Mouse (Mus musculus) heart, adult 2 months (tissue): ENCODE measurements around the gene Ina. TPM values are rescaled to one million over a fixed set of nuclear protein-coding genes. Genes with fewer than 3 reads are reported as not detected.

ENCODE experiments used
- DNase-seq, 2 experiments: peaks; one replicate each; pipeline ENCODE4 v3.0.0; 2021
- H3K27ac ChIP-seq: fragments of 200-600 bp; 2 replicates; pipeline ENCODE4 v1.8.1; 2022
- H3K27me3 ChIP-seq: fragments of 200-500 bp; 2 replicates; pipeline ENCODE4 v1.6.1; 2012; ENCODE audit warnings: mild to moderate bottlenecking, low read length, inconsistent platforms, mixed read lengths; ENCODE audit not compliant: control insufficient read depth, insufficient read depth
- H3K36me3 ChIP-seq: fragments of 200-500 bp; 2 replicates; pipeline ENCODE4 v1.6.1; 2012; ENCODE audit warnings: low read length, inconsistent platforms; ENCODE audit not compliant: control insufficient read depth, insufficient read depth
- H3K4me1 ChIP-seq: fragments of 200-500 bp; 2 replicates; pipeline ENCODE4 v1.6.1; 2011; ENCODE audit warnings: low read length; ENCODE audit not compliant: control insufficient read depth, insufficient read depth
- H3K4me3 ChIP-seq: fragments of 200-600 bp; 2 replicates; pipeline ENCODE4 v1.8.1; 2022
- H3K79me2 ChIP-seq: fragments of 200-500 bp; replicated peaks from 2 replicates; pipeline ENCODE4 v1.6.1; 2012; ENCODE audit warnings: mild to moderate bottlenecking, inconsistent platforms, low read length, moderate library complexity, mixed read lengths; ENCODE audit not compliant: control insufficient read depth, insufficient read depth
- H3K9ac ChIP-seq: fragments of 200-500 bp; 2 replicates; pipeline ENCODE4 v1.6.1; 2012; ENCODE audit warnings: low read depth, mild to moderate bottlenecking, control low read depth, inconsistent platforms, low read length, mixed read lengths
- CTCF ChIP-seq: fragments of 200-600 bp; IDR thresholded peaks from 2 replicates; pipeline ENCODE4 v1.8.1; 2022; ENCODE audit warnings: antibody characterized with exemption, mild to moderate bottlenecking, moderate library complexity
- EP300 ChIP-seq: fragments of 200-500 bp; IDR thresholded peaks from 2 replicates; pipeline ENCODE4 v1.6.1; 2011; ENCODE audit warnings: low read depth, low read length, control low read depth; ENCODE audit not compliant: insufficient read depth
- POLR2A ChIP-seq: fragments of 200-500 bp; IDR thresholded peaks from 2 replicates; pipeline ENCODE4 v1.6.1; 2011; ENCODE audit warnings: mild to moderate bottlenecking, low read depth, low read length, control low read depth; ENCODE audit not compliant: insufficient read depth
- WGBS: fragments of 180-500 bp; shearing (Covaris S2); methylation state at CpG from one replicate; pipeline ENCODE4 v1.1.7; 2018; 5-methylcytosine and 5-hydroxymethylcytosine counted together
- intact Hi-C: fragments of 180-260 bp; cut with DNase I; formaldehyde crosslinking; loops from one replicate; pipeline ENCODE4 v1.15.1; 2025
- polyA plus RNA-seq: library from polyadenylated mRNA; depleted of rRNA; stranded (reverse); fragments of >200 nt; gene quantifications from 2 replicates; pipeline ENCODE4 v1.2.3, GENCODE M21; 2012
- total RNA-seq, 2 experiments: library from RNA; stranded (reverse); gene quantifications; 2 replicates each; pipeline ENCODE4 v1.2.3; 2021

The Ina gene
- total and polyA plus RNA-seq, 3 experiments: 0.04 to 0.11 TPM; not detected in 1

GRCm38 (mm10) chr19:47019326-47019725 lies 4.8 kb downstream of the Ina start:
- intact Hi-C loops: no loop called here
- H3K4me1 ChIP-seq: no peaks in the 10 kb centered on the region; the same call in 1 of the 2 replicates
- TF ChIP-seq CTCF (no peak), EP300 (no peak), POLR2A (no peak)
- DNase-seq: no peak
- H3K27me3 ChIP-seq: peaks cover 15% of the 10 kb centered on the region
- H3K79me2 ChIP-seq: no peaks in the 10 kb centered on the region
- H3K9ac ChIP-seq: no peak overlapping the region
- no peak overlapping the region for H3K4me3 ChIP-seq
- no peaks in the 10 kb centered on the region for H3K36me3 ChIP-seq
- WGBS: 27% methylated on average over 6 of the region's 6 CpGs
- no peak overlapping the region for H3K27ac ChIP-seq

DNA sequence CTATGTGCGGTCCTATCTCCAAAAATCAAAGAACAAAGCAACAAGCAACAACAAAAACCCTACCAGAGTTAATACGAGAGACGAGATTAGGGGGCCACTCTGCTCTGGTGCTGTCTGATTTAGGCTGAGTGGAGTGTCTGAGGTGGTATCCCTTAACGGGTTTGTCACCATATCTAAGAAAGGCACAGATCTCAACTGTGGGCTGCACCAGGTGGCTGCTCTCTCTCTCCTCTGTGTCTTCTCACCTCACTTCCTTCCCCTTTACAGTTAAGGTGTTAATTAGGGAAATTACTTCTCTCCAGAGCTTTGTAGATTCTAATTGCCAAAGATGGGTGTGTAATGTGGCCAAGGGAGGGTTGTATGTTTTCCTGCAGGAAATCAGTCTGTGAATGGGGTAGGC lies 8.2 kb downstream of the Ina start:
- 74% methylated on average over 4 of the region's 4 CpGs for WGBS
- no peak overlapping the region for H3K9ac ChIP-seq

DNA sequence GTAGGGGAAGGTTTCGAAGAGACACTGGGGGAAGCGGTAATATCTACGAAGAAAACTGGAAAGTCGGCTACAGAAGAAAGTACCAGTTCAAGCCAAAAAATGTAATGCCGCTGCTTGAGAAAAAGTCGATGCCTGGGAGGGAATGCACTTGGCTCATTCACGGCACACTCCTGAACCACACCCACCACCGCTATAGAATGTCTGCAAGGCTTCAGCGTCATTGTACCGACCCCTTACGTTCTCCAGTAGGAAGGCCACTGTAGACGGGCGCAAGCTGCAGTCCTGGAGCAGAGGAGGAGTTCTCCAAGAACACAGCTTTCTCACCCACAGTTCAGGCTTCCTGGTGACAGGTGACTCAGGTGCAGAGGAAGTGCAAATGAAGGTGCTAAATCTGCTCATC lies 9.0 kb downstream of the Ina start:
- no peak for TF ChIP-seq EP300
- TF ChIP-seq CTCF: no peak
- TF ChIP-seq POLR2A: no peak
- intact Hi-C loops: no loop called here

More for the DNA sequence above, 8.2 kb downstream of the Ina start:
- no peaks in the 10 kb centered on the region for H3K36me3 ChIP-seq
- no peak overlapping the region for H3K4me3 ChIP-seq
- DNase-seq: no peak
- no peaks in the 10 kb centered on the region for H3K27me3 ChIP-seq
- intact Hi-C loops: no loop called here
- H3K4me1 ChIP-seq: no peaks in the 10 kb centered on the region
- H3K27ac ChIP-seq: no peak overlapping the region
- TF ChIP-seq POLR2A (no peak), EP300 (no peak), CTCF (no peak)
- no peaks in the 10 kb centered on the region for H3K79me2 ChIP-seq

GRCm38 (mm10) chr19:47024954-47025353 lies 10.5 kb downstream of the Ina start:
- Histone ChIP-seq H3K9ac (no peak overlapping the region), H3K4me3 (no peak overlapping the region), H3K79me2 (no peaks in the 10 kb centered on the region), H3K4me1 (no peaks in the 10 kb centered on the region), H3K27me3 (no peaks in the 10 kb centered on the region), H3K27ac (no peak overlapping the region), H3K36me3 (no peaks in the 10 kb centered on the region)
- TF ChIP-seq CTCF (no peak), POLR2A (no peak), EP300 (no peak)
- intact Hi-C loops: no loop called here
- WGBS: 45% methylated on average over 10 of the region's 10 CpGs
- no peak for DNase-seq

More for the DNA sequence above, 9.0 kb downstream of the Ina start:
- 77% methylated on average over 13 of the region's 13 CpGs for WGBS
- Histone ChIP-seq H3K36me3 (no peaks in the 10 kb centered on the region), H3K4me3 (no peak overlapping the region), H3K27ac (no peak overlapping the region), H3K9ac (no peak overlapping the region), H3K4me1 (no peaks in the 10 kb centered on the region), H3K27me3 (no peaks in the 10 kb centered on the region), H3K79me2 (no peaks in the 10 kb centered on the region)
- no peak for DNase-seq

DNA sequence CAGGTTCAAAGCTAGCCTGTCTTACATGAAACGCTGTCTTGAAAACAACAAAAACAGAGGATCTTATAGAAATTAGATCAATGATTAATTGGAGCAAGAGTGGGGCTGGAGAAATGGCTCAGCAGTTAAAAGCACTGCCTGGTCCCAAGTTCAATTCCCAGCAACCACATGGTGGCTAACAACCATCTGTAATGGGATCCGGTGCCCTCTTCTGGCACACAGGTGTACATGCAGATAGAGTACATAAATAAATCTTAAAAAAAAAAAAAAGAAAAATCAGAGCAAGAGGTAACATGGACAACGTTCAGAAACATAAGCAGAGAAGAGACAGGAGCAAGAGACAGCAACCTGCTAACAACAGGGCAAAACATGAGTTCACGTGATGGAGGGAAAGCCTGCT lies 12.0 kb downstream of the Ina start:
- Histone ChIP-seq H3K36me3 (no peaks in the 10 kb centered on the region), H3K79me2 (no peaks in the 10 kb centered on the region), H3K9ac (no peak overlapping the region), H3K27ac (no peak overlapping the region), H3K4me1 (no peaks in the 10 kb centered on the region), H3K4me3 (no peak overlapping the region), H3K27me3 (no peaks in the 10 kb centered on the region)
- DNase-seq: no peak
- intact Hi-C loops: no loop called here
- TF ChIP-seq CTCF (no peak), EP300 (no peak), POLR2A (no peak)
- 80% methylated on average over 4 of the region's 4 CpGs for WGBS

GRCm38 (mm10) chr19:47029796-47030195 lies 15.3 kb downstream of the Ina start:
- H3K27ac ChIP-seq: no peak overlapping the region
- no peaks in the 10 kb centered on the region for H3K4me1 ChIP-seq
- no peaks in the 10 kb centered on the region for H3K79me2 ChIP-seq
- intact Hi-C loops: no loop called here
- H3K27me3 ChIP-seq: no peaks in the 10 kb centered on the region
- 84% methylated on average over 9 of the region's 9 CpGs for WGBS
- no peak overlapping the region for H3K4me3 ChIP-seq
- no peak overlapping the region for H3K9ac ChIP-seq
- TF ChIP-seq EP300: no peak
- TF ChIP-seq CTCF: no peak
- no peak for TF ChIP-seq POLR2A
- no peak for DNase-seq
- no peaks in the 10 kb centered on the region for H3K36me3 ChIP-seq
